Mouse (Mus musculus) 3T3-L1 (cell line): ENCODE results near the gene Lipa.

Source experiments
- DNase-seq: peaks from one replicate; pipeline ENCODE4 v3.0.0-alpha.2; 2015; ENCODE audit warnings: low read depth, low spot score

Gene Lipa

DNA sequence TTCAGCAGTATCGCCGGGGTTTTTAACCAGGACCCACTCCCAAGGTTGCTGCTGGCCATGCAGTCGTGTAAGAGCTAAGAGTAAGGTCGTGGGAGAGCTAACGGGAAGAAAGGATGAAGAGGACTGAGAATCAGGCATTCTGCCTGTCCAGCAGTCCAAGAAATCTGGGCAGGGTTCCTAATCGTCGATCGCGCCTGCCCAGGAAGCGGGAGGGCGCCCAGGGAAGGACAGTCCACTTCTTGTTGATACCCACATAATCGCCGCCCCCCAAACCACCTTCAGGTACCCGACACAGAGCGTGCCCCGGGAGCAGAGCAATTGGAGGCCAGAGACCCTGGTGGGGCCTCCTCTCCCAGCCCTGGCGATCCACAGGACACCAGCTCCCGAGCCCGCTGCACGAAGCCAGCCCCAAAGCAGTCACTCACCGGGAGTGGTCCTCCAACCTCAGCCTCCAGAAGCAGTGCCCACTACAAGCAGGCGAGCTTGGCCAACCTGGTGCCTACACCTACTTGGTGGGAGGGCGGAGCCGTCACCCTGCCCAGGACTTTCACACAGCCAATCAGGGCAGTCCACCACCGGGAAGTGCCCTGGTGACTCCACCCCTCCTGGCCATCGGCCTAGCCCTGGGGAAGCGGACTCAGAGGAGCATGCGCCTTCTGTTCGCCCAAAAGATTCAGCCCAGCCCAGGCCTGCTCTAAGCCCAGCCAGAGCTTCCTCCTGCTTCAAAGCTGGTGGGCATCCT is at the start of gene Lipa:
TSS of gene Lipa (minus strand) at position 534 of the 742 bp plus-strand sequence.
- DNase-seq, result peak; percentile 99

DNA sequence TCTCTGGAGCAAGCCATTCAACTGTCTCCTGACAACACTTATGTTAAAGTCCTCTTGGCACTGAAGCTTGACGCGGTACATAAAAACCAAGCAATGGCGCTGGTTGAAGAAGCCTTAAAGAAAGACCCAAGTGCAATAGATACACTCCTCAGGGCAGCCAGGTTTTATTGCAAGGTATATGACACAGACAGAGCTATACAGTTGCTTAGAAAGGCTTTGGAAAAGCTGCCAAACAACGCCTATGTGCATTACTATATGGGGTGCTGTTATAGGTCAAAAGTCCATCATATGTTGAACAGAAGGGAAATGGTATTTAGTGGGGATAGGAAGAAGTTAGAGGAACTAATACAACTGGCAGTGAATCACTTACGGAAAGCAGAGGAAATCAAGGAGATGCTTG is 46.4 kb upstream of the Lipa start:
- DNase-seq, result no peak

DNA sequence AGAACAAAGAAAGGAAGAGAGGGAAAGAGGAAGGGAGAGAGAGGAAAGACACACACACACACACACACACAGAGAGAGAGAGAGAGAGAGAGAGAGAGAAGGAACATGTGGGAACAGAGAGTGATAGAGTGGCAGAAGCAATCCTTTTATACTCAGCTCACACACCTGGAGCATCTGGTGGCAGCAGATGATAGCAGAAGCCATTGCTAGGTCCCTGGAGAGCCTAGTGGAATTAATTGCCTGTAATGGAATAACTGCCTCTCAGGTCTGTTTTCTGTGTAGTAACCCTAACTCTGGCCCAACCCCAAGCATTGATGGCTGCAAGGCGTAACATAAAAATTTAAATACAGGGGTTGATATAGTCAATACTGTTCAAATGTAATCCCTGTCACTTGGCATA is 43.8 kb upstream of the Lipa start:
- no peak for DNase-seq

DNA sequence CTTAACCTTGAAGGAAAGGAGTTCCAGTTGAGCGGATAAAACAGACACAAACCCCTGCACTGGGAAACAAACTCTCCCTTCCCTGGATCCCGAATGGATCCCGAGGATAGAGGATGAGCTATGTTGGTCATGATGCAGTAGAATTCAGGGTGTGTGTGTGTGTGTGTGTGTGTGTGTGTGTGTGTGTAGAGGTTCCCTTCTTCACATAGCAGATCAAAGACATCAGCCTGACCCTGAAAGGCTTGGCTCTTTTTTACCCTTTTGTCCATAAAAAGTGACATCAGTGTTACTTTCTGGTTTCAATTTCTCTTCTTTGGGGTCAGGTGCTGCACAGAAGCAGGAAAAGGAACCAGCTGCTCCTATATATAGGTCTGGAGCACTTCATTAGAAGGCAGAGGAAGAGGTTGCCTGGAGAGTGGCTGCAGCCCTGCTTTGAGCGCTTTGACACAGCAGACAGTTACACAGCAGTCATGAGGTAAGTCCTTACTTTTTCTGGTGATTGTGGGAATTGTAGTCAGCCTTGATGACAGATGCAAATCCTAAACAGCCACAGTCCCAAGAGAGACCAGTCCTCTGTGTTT is 42.7 kb upstream of the Lipa start:
- DNase-seq, result no peak

DNA sequence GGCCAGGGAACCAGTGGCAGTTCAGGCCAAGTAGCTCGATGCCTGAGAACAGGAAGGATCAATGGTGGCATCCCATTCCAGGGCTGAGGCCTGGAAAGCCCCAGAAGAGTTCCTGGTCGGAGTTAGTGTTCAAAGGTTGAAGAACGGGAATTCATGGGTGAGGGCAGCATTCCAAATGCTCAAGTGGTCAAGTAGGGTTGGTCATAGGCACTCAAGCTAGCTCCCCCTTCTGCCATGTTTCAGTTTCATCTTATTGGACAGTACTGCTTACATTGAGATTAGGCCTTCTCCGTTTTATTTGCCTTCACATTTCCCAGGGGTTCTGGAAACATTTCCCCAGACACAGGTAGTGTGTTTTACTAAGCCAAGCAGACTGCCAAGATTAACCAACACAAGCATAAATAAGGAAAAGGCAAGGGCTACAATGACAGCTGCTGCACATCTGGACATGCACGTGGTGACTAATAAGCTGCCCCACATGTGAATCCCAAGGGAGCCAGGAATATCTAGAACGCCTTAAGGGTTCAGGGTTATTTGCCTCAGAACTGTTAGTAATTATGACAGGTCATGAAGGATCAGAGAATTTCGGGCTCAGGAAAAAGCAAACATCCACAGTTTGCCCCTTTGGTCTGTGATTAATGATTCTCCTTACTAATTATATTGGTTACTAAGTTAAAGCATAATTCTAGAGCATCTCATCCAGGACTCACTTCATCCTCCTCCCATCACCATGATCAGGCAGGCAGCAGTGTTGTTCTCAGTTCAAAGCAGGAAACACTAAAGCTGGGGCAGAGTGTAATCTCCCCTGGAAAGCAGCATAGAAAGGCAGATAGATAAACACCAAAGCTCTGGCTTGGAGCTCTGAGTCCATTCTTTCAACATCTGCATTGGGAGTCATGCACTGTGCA is 42.0 kb upstream of the Lipa start:
- peak; percentile 82 for DNase-seq

DNA sequence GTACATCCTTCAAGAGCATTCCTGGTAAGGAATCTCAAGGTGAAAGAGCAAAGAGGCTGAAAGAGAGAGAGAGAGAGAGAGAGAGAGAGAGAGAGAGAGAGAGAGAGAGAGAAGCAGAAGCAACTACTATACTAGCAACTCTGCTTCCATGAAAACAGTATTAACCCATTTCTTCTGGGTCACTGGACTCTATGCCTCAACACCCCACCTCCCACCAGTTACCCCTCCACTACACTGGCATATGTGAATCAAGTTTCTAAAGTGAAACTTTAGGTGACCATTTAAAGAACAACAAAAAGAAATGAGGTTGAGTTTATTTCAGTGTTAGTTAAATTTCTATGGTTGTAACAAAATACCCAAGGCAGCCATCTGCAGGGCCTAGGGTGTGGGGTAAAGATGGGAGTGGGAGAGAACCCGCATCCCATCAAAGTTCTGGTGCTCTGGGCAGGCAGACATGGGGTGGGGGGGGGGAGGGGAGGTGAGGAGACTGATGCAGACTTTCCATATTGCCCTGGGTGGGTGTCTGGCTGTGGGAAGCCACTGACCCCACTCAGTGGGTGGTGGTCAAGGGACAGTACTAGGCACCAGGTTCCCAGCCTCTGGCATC is 39.0 kb upstream of the Lipa start:
- DNase-seq, result no peak

DNA sequence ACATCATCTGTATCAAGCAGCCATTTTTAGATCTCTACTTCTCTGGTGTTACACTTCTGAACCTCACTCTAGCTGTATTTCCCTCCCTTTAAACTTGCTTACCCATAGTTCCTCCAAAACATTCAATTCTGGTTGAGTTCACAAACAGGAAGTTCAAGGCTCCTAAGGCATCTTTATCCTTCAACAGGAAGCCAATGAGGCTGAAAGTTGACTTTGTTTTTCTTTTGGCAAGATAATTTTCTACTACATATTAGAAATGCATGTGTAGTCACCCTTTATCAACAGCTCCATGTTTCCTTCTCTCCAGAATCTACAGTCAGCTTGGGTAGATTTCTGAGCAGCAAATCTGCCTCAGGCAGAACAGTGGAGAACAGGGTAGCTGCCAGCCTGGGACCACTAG is 35.3 kb upstream of the Lipa start:
- DNase-seq, result no peak

DNA sequence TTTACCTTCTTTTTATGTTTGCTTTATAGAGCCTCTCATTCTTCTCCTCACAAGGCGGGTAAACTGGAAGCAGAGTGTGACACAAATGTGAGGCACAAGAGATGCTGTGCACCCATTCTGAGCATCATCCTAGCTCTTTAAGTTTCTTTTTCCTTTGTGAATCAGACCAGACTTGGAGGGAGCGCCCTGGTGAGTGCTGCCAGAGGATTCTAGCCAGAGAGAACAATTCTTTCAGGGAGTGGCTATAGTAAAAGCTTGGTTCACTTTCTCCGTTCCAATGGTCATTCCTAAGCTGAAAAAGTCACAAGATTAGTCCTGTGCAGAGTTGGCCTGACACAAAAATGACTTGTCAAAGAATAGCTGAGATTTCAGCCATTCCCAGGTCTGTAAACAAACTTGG is 29.3 kb upstream of the Lipa start:
- DNase-seq, result no peak

DNA sequence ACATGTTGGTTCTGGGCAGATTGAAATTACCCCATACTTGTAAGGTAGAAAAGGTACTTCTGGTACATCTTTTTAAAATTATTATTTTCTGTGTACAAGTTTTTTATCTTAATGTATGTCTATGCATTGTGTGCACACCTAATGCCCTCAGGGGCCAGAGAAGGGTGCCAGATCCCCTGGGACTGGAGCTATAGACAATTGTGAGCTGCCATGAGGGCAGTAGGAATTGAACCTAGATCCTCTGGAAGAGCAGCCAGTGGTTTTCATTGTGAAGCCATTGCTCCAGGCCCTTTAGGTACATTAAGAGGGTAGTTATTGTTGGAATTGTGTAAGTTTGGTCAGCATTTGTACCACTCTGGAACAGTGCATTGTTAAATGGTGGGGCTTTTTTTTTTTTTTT is 26.8 kb upstream of the Lipa start:
- DNase-seq, result no peak

DNA sequence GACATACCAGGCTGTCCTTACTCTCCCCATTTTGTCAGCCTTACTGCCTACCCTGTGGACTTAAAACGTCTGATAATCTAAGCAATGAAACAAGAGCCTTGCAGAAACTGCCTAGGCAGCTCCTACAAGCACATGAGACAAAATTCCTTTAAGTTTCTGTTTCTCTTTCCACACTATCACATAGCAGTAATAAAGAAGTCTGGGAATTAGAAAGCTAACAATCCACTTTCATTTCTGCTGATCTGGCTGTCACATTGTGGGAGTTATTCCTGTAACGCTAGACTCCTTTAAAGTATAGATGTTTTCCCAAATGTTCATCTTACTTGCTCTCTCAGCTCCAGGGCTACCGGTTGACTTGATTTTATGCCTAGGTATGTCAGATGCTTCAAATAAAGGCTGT is 26.2 kb upstream of the Lipa start:
- peak; percentile 52 for DNase-seq

DNA sequence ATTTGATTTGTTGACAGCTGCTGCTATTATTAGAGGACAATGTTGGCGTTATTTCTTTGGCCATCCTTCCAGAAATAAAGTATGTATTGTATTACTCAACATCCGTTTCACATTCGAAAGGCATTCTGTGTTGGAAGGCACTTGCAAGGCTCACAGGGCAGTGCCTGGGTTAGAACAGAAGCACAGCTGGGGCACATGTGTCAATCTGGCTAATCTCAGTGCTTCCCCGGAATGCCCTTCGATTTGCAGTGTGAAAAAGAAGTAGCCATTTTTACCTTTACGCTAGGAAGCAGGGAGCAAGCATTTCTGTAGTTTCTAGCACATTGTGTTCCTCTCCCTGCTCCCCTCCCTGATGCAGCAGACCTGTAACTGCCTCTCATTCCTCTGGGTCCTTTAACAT is 25.7 kb upstream of the Lipa start:
- DNase-seq, result peak; percentile 90

DNA sequence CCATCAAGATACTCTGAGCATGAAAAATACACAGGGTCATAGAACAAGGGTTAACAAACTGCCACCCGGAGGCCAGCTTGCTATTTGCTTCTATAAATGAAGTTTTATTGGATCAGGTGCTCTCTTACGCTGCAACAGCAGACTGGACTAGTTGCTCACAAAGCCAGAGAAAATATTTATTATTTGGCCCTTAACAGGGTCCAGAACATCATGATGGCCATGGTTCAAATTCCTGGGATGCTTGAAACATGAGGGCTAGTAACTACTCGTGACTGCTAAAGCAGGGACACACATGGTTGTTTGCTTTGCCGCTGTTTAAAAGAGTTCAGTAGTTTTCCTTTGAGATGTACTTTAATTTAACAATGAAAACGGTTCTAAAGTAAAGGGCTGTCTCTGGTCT is 24.7 kb upstream of the Lipa start:
- peak; percentile 83 for DNase-seq

DNA sequence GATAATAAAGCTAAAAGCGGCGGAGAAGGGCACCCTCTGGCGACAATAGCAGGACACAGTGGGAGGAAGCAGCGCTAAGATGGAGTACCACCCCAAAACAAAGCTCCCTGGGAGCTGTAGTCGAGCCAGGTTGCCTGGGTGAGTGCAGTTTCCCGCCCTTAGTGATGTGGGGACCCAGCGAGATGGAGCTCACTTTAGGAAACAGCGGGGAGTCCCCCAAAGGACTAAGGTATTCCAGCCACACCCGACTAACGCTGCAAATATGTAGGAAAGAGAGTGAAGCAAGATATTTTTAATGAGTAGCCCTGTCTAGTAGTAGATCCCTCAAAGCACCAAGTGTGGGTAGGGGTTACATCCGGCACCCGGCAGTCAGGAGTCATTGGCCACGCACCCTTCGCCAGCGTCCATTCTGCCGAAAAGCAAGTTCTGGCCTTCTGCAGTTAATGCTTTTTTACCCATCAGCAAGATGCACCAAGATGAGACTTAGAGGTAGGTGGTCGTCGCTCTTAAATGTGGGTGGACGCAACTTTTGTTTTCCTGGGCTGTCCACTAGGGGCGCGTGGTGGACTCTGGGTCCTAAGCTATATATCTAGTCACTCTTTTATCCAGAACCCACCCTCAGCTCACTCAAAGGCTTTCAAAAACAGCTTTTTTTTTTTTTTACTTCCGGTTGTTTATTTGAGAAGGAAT is 23.4 kb upstream of the Lipa start, which contains the start of gene Ifit2:
TSS of gene Ifit2 (plus strand) at position 161 of the 690 bp plus-strand sequence.
- DNase-seq, result peak; percentile 97

DNA sequence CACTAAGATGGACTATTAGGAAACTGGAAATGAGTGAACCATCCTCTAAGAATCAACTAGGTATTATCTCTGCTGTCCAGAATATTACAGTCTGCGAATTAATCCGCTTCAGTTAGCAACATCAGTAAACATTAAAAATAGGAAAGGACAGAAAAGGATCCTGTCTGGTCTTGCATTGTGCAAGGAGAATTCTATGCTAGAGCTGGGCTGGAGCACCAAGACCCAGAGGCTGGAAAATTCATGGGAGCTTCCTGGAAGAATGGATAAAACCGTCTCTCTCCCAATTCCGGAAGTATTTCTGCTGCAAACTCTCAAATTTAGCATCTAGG is 22.9 kb upstream of the Lipa start:
- no peak for DNase-seq

DNA sequence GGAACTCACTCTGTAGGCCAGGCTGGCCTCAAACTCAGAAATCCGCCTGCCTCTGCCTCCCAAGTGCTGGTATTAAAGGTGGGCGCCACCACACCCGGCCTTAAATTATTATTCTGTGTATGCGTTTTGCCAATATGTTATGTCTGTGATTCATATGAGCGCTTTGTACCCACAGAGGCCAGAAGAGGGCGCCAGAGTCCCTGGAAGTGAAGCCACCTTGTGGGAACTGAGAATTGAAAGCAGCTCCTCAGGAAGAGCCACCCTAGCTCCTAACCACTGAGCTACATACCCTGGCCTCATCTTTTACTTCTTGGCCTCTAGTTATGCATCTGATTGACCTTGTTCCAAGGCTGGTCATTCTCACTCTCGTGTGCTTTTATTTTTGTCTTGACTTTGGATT is 20.7 kb upstream of the Lipa start:
- peak; percentile 96 for DNase-seq

DNA sequence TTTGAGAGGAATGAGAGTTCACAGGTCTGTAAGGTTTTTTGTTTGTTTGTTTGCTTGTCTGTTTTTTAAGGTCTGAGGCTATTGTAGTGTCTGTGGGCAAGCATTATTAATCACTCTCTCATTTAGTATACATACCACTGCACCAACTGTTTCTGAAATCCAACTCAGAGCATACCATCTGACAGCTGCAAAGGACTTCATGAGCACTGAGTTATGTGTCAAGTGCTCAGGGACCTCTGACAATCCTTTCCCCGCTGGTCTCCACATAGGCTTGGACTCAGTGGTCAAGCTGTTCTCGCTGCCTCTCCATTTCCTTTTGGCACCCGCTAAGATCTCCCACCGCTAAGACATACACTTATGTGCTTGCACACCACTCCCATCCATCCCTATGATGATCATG is 18.9 kb upstream of the Lipa start:
- no peak for DNase-seq

DNA sequence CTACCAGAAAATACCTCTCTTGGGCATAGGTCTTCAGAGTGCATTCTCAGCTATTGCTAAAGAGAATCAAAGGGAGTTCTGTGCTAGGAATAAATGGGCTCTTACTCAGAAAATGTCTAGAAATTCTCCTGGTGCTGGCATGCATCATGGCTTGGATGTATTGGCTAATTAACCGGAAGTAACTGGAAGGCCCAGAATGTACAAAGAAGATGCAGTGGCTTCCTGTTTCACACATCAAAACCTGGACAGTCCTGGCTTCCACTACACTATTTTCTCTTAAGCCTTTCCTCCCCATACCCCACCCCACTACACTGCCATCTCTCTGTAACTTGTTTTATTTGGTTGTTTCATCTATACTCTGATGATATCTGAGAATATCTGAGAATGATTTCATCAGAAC is 12.1 kb upstream of the Lipa start:
- DNase-seq, result no peak

DNA sequence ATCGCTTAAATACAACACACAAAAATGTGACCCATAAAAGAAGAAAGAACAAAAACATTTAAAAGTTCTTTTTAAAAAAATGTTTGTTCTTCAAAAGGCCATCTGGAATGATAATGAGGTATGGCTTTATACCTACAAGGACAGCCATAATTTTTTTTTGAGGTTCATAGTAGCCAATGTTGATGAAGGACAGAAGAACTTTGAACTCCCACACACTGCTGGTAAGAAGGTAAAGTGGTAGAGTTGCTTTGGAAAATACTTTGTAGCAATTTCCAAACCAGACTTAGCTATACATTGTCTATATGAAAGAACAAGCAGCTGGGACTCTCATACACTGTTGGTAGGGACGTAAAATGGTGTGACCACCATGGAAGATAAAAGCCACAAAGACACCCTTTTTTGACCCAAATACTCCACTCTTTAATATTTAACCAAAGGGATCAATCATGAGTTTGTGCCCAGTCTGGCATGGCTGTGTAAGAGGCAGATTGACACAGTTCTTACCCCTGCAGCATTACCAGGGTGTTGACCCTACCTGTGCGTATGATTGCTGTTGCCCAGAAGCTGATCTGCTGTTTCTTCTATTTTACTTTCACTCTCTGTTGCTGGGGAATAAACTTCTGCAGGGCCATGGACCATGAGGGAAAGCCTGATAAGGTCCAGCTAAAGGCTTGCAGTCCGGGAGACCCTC is 4.9 kb upstream of the Lipa start:
- no peak for DNase-seq

DNA sequence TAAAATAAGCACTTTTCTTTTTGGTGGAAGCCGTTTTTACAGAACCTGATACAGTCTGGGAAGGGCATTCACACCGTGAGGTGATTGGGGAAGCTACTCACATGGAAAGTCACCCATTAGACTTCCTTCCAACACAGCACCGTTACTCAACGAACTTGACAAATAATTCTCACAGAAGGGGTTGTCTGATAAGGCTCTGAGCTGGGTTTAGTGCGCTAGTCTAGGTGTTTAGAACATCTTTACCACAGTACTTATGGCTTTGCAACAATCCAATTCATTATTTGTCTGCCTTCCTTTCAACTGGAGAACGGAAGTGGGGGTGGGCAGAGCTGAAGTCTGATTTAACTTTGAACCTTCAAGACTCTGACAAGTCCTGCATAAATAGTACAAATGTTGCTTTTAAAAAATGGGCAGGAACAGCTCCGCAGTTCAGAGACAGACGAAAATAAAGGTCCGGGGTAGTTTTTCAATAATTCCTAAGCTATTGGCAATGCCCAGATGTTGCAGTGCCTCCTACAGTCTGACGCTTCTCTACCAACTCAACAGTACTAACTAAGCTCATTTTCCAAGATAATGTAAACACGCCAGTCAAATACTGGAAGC is 852 bp downstream of the Lipa start:
- peak; percentile 67 for DNase-seq

DNA sequence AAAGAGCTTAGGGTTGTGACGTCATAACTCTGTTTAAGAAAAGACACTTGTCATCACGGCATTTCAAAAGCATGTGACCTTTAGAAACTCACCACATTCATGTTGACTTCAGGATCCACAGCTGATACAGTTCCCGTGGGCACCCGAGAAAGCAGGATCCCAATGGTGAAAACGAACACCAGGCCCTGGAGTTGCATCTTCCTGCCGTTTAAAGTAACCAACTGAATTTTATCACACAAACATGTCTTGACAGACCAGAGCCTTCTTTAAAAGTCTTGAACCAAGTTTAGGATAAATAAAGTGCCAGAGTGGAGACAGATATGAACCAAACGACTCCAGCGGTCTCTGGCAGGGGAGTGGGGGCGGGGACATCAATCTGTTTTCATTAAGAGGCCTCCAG is 2.6 kb downstream of the Lipa start:
- no peak for DNase-seq
